8 mouse cellular contexts compared by ENCODE assay signal in the genomic region with DNA sequence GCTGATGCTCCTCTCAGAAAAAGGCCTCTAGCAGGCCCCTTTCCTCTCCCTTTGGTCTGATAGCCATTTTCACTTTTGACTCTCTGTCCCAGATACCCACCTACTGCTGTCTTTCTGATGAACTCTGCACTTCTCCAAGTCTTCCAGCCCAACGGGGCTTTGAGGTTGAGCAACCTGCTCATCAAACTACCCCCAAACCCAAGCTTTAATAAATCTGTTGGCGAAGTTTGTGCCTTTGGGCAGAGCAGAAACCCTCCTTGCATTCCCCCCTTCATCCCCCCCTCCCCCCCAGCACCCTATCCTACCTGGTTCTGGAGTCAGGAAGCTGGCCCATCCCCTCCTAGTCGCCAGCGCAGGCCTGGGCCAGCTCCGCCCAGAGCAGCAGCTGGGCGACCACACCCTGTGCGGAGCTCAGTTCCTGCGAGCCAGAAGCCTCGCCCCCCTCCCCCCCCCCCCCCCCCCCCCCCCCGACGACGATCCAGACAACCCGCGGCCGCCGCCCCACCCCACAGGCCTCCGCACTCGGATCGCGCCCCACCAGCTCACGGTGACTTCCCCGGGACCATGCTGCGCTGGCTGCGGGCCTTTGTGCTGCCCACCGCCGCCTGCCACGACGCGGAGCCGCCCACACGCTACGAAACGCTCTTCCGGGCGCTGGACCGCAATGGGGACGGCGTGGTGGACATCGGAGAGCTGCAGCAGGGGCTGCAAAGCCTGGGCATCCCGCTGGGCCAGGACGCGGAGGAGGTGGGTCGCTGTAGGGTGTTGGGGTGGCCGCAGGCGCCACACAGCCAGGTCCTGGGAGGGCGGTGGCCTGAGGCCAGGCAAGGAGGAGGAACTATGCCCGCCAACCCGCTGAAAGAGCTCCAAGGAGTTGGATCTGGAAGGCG. TPM values are rescaled to one million over a fixed set of nuclear protein-coding genes. Genes with fewer than 3 reads are reported as not detected.
DNase-seq lines count a peak whose midpoint lies in the region; ATAC-seq and TF ChIP-seq lines count a peak whose summit lies in the region.

Slc25a24 (plus strand) TSS at position 509 of the 890 bp plus-strand sequence.

- peak within 1 kb of the TSS; percentile 79 for H3K4me2 ChIP-seq in forebrain, embryonic 13.5 days

- DNase-seq in NIH3T3 (ENCODE audit: low read depth): peak; percentile 87
- peak; percentile 71 for DNase-seq in brain, embryonic 14.5 days (ENCODE audit: low read depth)
- DNase-seq in heart, postnatal 36 days: peak; percentile 68 to 74
- peak; percentile 9 to 63 for DNase-seq in left cerebral cortex, postnatal 10 days (ENCODE audit: extremely low spot score in 1 of 2, low spot score in 2 of 2)
- DNase-seq in right cerebral cortex, adult 2 months (ENCODE audit: low spot score in 2 of 2): peak; percentile 10 to 38
- DNase-seq in urinary bladder, postnatal 4 days (ENCODE audit: low spot score in 2 of 2): peak; percentile 59 to 67

- no peaks in the 10 kb centered on the region for H3K36me3 ChIP-seq in forebrain, embryonic 13.5 days (ENCODE audit: poor library complexity, severe bottlenecking)

- no peaks in the 10 kb centered on the region for H3K27me3 ChIP-seq in forebrain, embryonic 13.5 days

- no peak within 1 kb of the TSS for H3K27ac ChIP-seq in forebrain, embryonic 13.5 days

- peak; percentile 91 for ATAC-seq in forebrain, embryonic 13.5 days
- peak; percentile 83 for ATAC-seq in megakaryocyte, adult 5-6 weeks (ENCODE audit: poor library complexity, severe bottlenecking)

- H3K9ac ChIP-seq in forebrain, embryonic 13.5 days: peak within 1 kb of the TSS; percentile 89

- intact Hi-C loops in heart, postnatal 36 days (cut with DNase I): no loop called here
- intact Hi-C loops in left cerebral cortex, postnatal 10 days (cut with DNase I): no loop called here

- 2% methylated on average over 32 of the region's 49 CpGs for WGBS in forebrain, embryonic 13.5 days

- H3K4me3 ChIP-seq in forebrain, embryonic 13.5 days: peak within 1 kb of the TSS; percentile 67

- H3K4me1 ChIP-seq in forebrain, embryonic 13.5 days: peaks cover 10% of the 10 kb centered on the region; the same call in 1 of the 2 replicates

- 0 out of 2 replicates have a peak, but pooled peaks have one; percentile 27 for TF ChIP-seq POLR2A in brain, embryonic 14.5 days (IDR thresholded peaks at IDR 0.05; ENCODE audit: borderline replicate concordance, extremely low read depth, insufficient read depth, insufficient read length, poor library complexity, severe bottlenecking)

- H3K9me3 ChIP-seq in forebrain, embryonic 13.5 days (replicated peaks): no peaks in the 10 kb centered on the region

- TF ChIP-seq CTCF in brain, embryonic 14.5 days (IDR thresholded peaks at IDR 0.05; ENCODE audit: borderline replicate concordance, extremely low read depth, insufficient read depth, insufficient read length): no peak

RNA-seq across cellular contexts. Expression of gene Slc25a24, which starts in this region (rescaled TPM):
- polyA plus RNA-seq in brain, embryonic 14.5 days (2012; rRNA removed): 6.0 and 6.9 TPM in 2 replicates
- polyA plus RNA-seq in forebrain, embryonic 13.5 days (2015; fragmentation: Nextera tagmentation; extraction: Ambion mirVana): 7.7 and 9.2 TPM in 2 replicates
- total RNA-seq in heart, postnatal 36 days (2021): 1 to 10 TPM; 5.3 to 6.4 TPM
- total RNA-seq in left cerebral cortex, postnatal 10 days (2021): 1 to 10 TPM; 2.7 to 3.4 TPM
- total RNA-seq in megakaryocyte, adult 5-6 weeks (2015): 79.2 and 86.8 TPM in 2 replicates
- 87.0 and 90.7 TPM in 2 replicates for total RNA-seq in megakaryocyte, adult 5-6 weeks (2017)

Comparison
In these comparisons a context has a peak if more than half of its experiments do, and no peak if none do; other contexts are left out.
1. RNA of gene Slc25a24 (total RNA-seq): 79.2 to 90.7 TPM in megakaryocyte, adult 5-6 weeks; 5.3 to 6.4 TPM in heart, postnatal 36 days and 2.7 to 3.4 TPM in left cerebral cortex, postnatal 10 days; every median in the first group is over 10 times any median in the second.
2. DNase-seq: peak in every context shown above with its lines; median percentile 87 in NIH3T3; 71 in brain, embryonic 14.5 days; 71 in heart, postnatal 36 days; 63 in urinary bladder, postnatal 4 days; 36 in left cerebral cortex, postnatal 10 days; 24 in right cerebral cortex, adult 2 months.